Comparison of ENCODE assay signal across 22 mouse cellular contexts in the genomic region with DNA sequence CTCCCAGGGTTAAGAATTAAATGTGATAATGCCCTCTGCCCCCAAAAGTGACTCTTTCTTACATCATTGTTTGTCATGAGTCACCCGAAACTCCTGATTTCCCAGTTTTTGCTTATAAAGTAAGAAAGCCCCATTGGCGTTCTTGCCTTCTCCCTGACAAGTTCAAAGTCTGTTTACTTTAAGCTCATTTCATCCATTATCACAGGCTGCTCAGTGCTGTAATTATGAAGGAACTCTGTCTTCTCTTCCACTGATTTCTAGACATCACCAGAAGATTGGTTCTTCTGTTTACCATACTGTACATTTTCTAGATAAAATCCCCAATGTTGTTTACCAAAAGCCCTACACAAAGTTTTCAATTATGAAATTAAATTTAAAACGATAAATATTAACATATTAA.
"Had no signal": no experiment of that assay in that cellular context is flagged by ENCODE, and none has a peak within 500 bp of the region (broad histone marks: within the 10 kb centered on the region; RNA-seq: fewer than 3 reads in every experiment).

No protein-coding gene starts in this region.

- H3K27ac ChIP-seq: heart, adult 2 months; heart, embryonic 13.5 days; heart, embryonic 15.5 days; hindbrain, embryonic 13.5 days; hindbrain, embryonic 15.5 days; hindbrain, postnatal 0 days; layer of hippocampus, adult 2 months; left cerebral cortex, adult 2 months; limb, embryonic 10.5 days; limb, embryonic 12.5 days; liver, embryonic 13.5 days had no signal

- H3K36me3 ChIP-seq: heart, embryonic 13.5 days; heart, embryonic 15.5 days; hindbrain, embryonic 13.5 days; hindbrain, embryonic 15.5 days; limb, embryonic 10.5 days; limb, embryonic 12.5 days; liver, embryonic 13.5 days had no signal

- H3K4me2 ChIP-seq: heart, embryonic 11.5 days; heart, embryonic 13.5 days; heart, embryonic 15.5 days; hindbrain, embryonic 13.5 days; hindbrain, embryonic 15.5 days; limb, embryonic 12.5 days; liver, embryonic 13.5 days had no signal

- H3K9ac ChIP-seq: heart, embryonic 13.5 days; heart, embryonic 15.5 days; hindbrain, embryonic 13.5 days; hindbrain, embryonic 15.5 days; limb, embryonic 12.5 days; liver, embryonic 13.5 days had no signal

- DNase-seq: gastrocnemius, postnatal 14 days; gastrocnemius, postnatal 36 days; heart, adult 2 months; heart, postnatal 14 days; heart, postnatal 36 days; kidney, adult 18-20 months; kidney, adult 8-10 months; kidney, postnatal 10 days; kidney, postnatal 25 days; kidney, postnatal 4 days; liver; liver, embryonic 13.5 days had no signal

- H3K27me3 ChIP-seq: heart, embryonic 13.5 days; heart, embryonic 15.5 days; hindbrain, embryonic 13.5 days; hindbrain, embryonic 15.5 days; limb, embryonic 12.5 days; liver, embryonic 13.5 days had no signal

- ATAC-seq: hindbrain, postnatal 0 days had no signal

- H3K4me1 ChIP-seq: heart, embryonic 13.5 days; heart, embryonic 15.5 days; limb, embryonic 10.5 days; limb, embryonic 12.5 days; liver, embryonic 13.5 days had no signal

- H3K4me3 ChIP-seq: heart, adult 2 months; heart, embryonic 13.5 days; heart, embryonic 15.5 days; hindbrain, embryonic 13.5 days; hindbrain, embryonic 15.5 days; layer of hippocampus, adult 2 months; left cerebral cortex, adult 2 months; limb, embryonic 10.5 days; limb, embryonic 12.5 days; liver, embryonic 13.5 days had no signal

- H3K9me3 ChIP-seq: heart, embryonic 13.5 days; heart, embryonic 15.5 days; hindbrain, embryonic 13.5 days; hindbrain, embryonic 15.5 days; limb, embryonic 10.5 days; limb, embryonic 12.5 days; liver, embryonic 13.5 days had no signal
